Mouse (Mus musculus): ENCODE results near the gene Col5a3. TPM values are rescaled to one million over a fixed set of nuclear protein-coding genes. Genes with fewer than 3 reads are reported as not detected.

Gene Col5a3
- polyA plus RNA-seq, 1 experiment = 71.7 TPM

- TF ChIP-seq CTCF (IDR thresholded peaks at IDR 0.05; ENCODE audit: borderline replicate concordance, insufficient read depth, low read length) (peak; percentile 53), POLR2A (IDR thresholded peaks at IDR 0.05; ENCODE audit: low read depth, low read length) (no peak)
- Histone ChIP-seq H3K27ac (ENCODE audit: insufficient read depth, low read length) (no peak overlapping the region), H3K4me1 (ENCODE audit: control insufficient read depth, insufficient read depth, low read length) (no peaks in the 10 kb centered on the region), H3K4me3 (ENCODE audit: insufficient read depth, low read length) (no peak overlapping the region)
Measured at GRCm38 (mm10) chr9:20743946-20744738, 70.7 kb downstream of the Col5a3 start.

- Histone ChIP-seq H3K4me1 (ENCODE audit: control insufficient read depth, insufficient read depth, low read length) (no peaks in the 10 kb centered on the region), H3K4me3 (ENCODE audit: insufficient read depth, low read length) (no peak overlapping the region), H3K27ac (ENCODE audit: insufficient read depth, low read length) (no peak overlapping the region)
- TF ChIP-seq CTCF (IDR thresholded peaks at IDR 0.05; ENCODE audit: borderline replicate concordance, insufficient read depth, low read length) (peak; percentile 97), POLR2A (IDR thresholded peaks at IDR 0.05; ENCODE audit: low read depth, low read length) (no peak)
Measured at GRCm38 (mm10) chr9:20740407-20740806, 74.5 kb downstream of the Col5a3 start.

- Histone ChIP-seq H3K4me1 (ENCODE audit: control insufficient read depth, insufficient read depth, low read length) (no peaks in the 10 kb centered on the region), H3K4me3 (ENCODE audit: insufficient read depth, low read length) (no peak overlapping the region), H3K27ac (ENCODE audit: insufficient read depth, low read length) (no peak overlapping the region)
- no peak for TF ChIP-seq POLR2A (IDR thresholded peaks at IDR 0.05; ENCODE audit: low read depth, low read length)
- TF ChIP-seq CTCF (IDR thresholded peaks at IDR 0.05; ENCODE audit: borderline replicate concordance, insufficient read depth, low read length) = no peak
Measured at GRCm38 (mm10) chr9:20738251-20738999, 76.4 kb downstream of the Col5a3 start.

GRCm38 (mm10) chr9:20737227-20737626 lies 77.6 kb downstream of the Col5a3 start:
- no peaks in the 10 kb centered on the region for H3K4me1 ChIP-seq (ENCODE audit: control insufficient read depth, insufficient read depth, low read length)
- TF ChIP-seq CTCF (IDR thresholded peaks at IDR 0.05; ENCODE audit: borderline replicate concordance, insufficient read depth, low read length) (no peak), POLR2A (IDR thresholded peaks at IDR 0.05; ENCODE audit: low read depth, low read length) (no peak)
- H3K4me3 ChIP-seq (ENCODE audit: insufficient read depth, low read length) = no peak overlapping the region
- H3K27ac ChIP-seq (ENCODE audit: insufficient read depth, low read length) = no peak overlapping the region

GRCm38 (mm10) chr9:20734692-20735091 lies 80.2 kb downstream of the Col5a3 start:
- no peaks in the 10 kb centered on the region; the same call in 1 of the 2 replicates for H3K4me1 ChIP-seq (ENCODE audit: control insufficient read depth, insufficient read depth, low read length)
- TF ChIP-seq CTCF (IDR thresholded peaks at IDR 0.05; ENCODE audit: borderline replicate concordance, insufficient read depth, low read length) (no peak), POLR2A (IDR thresholded peaks at IDR 0.05; ENCODE audit: low read depth, low read length) (no peak)
- H3K4me3 ChIP-seq (ENCODE audit: insufficient read depth, low read length) = no peak overlapping the region
- no peak overlapping the region for H3K27ac ChIP-seq (ENCODE audit: insufficient read depth, low read length)

- TF ChIP-seq POLR2A (IDR thresholded peaks at IDR 0.05; ENCODE audit: low read depth, low read length) (no peak), CTCF (IDR thresholded peaks at IDR 0.05; ENCODE audit: borderline replicate concordance, insufficient read depth, low read length) (no peak)
- H3K4me3 ChIP-seq (ENCODE audit: insufficient read depth, low read length) = no peak overlapping the region
- no peaks in the 10 kb centered on the region; the same call in none of the 2 replicates for H3K4me1 ChIP-seq (ENCODE audit: control insufficient read depth, insufficient read depth, low read length)
- H3K27ac ChIP-seq (ENCODE audit: insufficient read depth, low read length) = no peak overlapping the region
Measured at GRCm38 (mm10) chr9:20731797-20732196, 83.1 kb downstream of the Col5a3 start.

GRCm38 (mm10) chr9:20729451-20729850 lies 85.4 kb downstream of the Col5a3 start:
- no peak for TF ChIP-seq CTCF (IDR thresholded peaks at IDR 0.05; ENCODE audit: borderline replicate concordance, insufficient read depth, low read length)
- no peak for TF ChIP-seq POLR2A (IDR thresholded peaks at IDR 0.05; ENCODE audit: low read depth, low read length)
- no peak overlapping the region for H3K4me3 ChIP-seq (ENCODE audit: insufficient read depth, low read length)
- no peaks in the 10 kb centered on the region; the same call in none of the 2 replicates for H3K4me1 ChIP-seq (ENCODE audit: control insufficient read depth, insufficient read depth, low read length)

GRCm38 (mm10) chr9:20727601-20728113 lies 87.2 kb downstream of the Col5a3 start:
- peak overlapping the region; percentile 32 for H3K4me3 ChIP-seq (ENCODE audit: insufficient read depth, low read length)

More at GRCm38 (mm10) chr9:20729451-20729850, 85.4 kb downstream of the Col5a3 start:
- no peak overlapping the region for H3K27ac ChIP-seq (ENCODE audit: insufficient read depth, low read length)

GRCm38 (mm10) chr9:20726859-20727600 lies 87.8 kb downstream of the Col5a3 start:
- Histone ChIP-seq H3K4me1 (ENCODE audit: control insufficient read depth, insufficient read depth, low read length) (no peaks in the 10 kb centered on the region; the same call in none of the 2 replicates), H3K27ac (ENCODE audit: insufficient read depth, low read length) (no peak overlapping the region), H3K4me3 (ENCODE audit: insufficient read depth, low read length) (peak overlapping the region; percentile 32)
- TF ChIP-seq CTCF (IDR thresholded peaks at IDR 0.05; ENCODE audit: borderline replicate concordance, insufficient read depth, low read length) (no peak), POLR2A (IDR thresholded peaks at IDR 0.05; ENCODE audit: low read depth, low read length) (no peak)

More at GRCm38 (mm10) chr9:20727601-20728113, 87.2 kb downstream of the Col5a3 start:
- TF ChIP-seq CTCF (IDR thresholded peaks at IDR 0.05; ENCODE audit: borderline replicate concordance, insufficient read depth, low read length) = no peak
- TF ChIP-seq POLR2A (IDR thresholded peaks at IDR 0.05; ENCODE audit: low read depth, low read length) = no peak
- Histone ChIP-seq H3K27ac (ENCODE audit: insufficient read depth, low read length) (no peak overlapping the region), H3K4me1 (ENCODE audit: control insufficient read depth, insufficient read depth, low read length) (no peaks in the 10 kb centered on the region; the same call in none of the 2 replicates)
